Mouse (Mus musculus) ES-Bruce4 (cell line): ENCODE data around the gene Tbc1d14.

Experiments
- CTCF ChIP-seq: IDR thresholded peaks from one replicate; pipeline ENCODE4 v1.8.1; 2011; ENCODE audit warnings: low read depth, low read length
- POLR2A ChIP-seq: IDR thresholded peaks from one replicate; pipeline ENCODE4 v1.8.1; 2011; ENCODE audit warnings: low read length; ENCODE audit not compliant: insufficient read depth

DNA sequence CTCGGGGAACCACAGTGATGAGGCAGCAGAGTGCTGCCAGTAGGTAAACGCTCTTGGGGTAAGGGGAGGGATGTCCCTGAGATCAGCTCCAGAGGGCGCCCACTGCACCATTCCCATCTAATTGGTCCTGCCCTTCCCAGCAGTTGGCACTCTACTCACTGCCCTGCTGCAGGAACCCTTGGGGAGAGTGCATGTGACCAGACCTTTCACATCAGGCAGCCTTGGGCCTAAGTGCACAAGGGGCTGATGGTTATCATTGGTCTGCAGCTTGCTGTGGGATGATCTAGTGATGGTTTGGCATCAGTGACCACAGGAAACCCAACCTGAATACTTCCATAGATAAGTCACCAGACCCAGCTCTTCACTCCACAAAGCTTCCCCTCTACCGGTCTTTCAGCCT lies 4.6 kb upstream of the Tbc1d14 start:
- TF ChIP-seq CTCF (peak; percentile 33), POLR2A (no peak)
